Mouse (Mus musculus) thymus, adult 2 months (tissue): Measurements from ENCODE around the gene Asf1a.

ENCODE experiments used
- CTCF ChIP-seq: fragments of 200-500 bp; IDR thresholded peaks from 2 replicates; pipeline ENCODE4 v1.5.1; 2012; ENCODE audit warnings: mild to moderate bottlenecking, control low read depth, low read length, moderate library complexity, borderline replicate concordance; ENCODE audit not compliant: control insufficient read depth, poor library complexity, insufficient read depth; ENCODE audit errors: extremely low read depth
- POLR2A ChIP-seq: fragments of 200-500 bp; IDR thresholded peaks from 2 replicates; pipeline ENCODE4 v1.6.1; 2012; ENCODE audit warnings: mild to moderate bottlenecking, low read length, control low read depth, moderate library complexity; ENCODE audit not compliant: control insufficient read depth, poor library complexity, insufficient read depth; ENCODE audit errors: extremely low read depth

DNA sequence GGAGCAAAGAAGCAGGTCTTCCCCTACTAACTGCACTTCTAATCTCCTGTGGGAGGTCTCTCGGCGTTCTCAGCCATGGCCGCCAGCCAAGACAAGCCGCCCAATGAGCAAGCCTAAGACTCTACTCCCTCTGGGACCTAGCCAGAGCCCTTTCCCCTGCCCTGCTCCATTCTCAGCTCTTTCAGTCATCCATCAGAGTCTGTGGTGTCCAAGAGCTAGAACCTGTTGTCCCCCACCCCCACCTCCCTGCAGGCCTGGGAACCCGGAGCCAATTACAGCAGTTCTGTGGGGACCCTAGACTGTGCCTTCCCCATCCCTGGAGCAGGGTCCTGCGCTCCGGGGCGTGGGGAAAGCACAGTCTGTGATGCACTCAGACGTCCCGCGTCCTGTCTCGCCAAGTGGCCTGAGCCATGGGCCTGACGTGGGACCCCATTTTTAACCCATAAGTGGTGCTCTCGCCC is 15.9 kb upstream of the Asf1a start:
- TF ChIP-seq CTCF (no peak), POLR2A (no peak)
